In the genomic region with DNA sequence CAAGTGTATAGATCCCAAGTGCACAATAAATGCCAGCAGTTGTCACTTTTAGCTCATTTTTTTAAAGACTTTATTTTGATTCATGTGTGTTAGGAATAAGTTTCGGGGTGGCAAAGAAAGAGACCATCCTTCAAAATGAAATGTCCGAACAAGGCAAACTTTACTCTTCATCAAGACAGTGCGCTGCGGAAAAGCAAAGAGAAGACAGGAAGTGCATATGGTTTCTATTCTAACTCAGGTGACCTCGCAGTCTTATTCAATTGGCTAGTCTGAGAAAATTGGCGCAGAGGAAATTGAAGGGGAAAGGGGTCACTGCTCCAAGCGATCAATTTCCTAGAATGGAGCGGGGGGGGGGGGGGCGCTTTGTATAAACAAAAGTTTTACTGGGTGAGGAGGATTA, we compare ENCODE assay signal across 8 mouse cellular contexts. TPM values are rescaled to one million over a fixed set of nuclear protein-coding genes. Genes with fewer than 3 reads are reported as not detected.
A peak's percentile ranks its signal among the peaks of the same experiment; 100 is the strongest.
DNase-seq lines count a peak whose midpoint lies in the region; ATAC-seq lines count a peak whose summit lies in the region.

No protein-coding gene starts in this region.

- H3K27ac ChIP-seq in lung, embryonic 16.5 days (ENCODE audit: low read length): peak overlapping the region; percentile 84
- peak overlapping the region; percentile 92 for H3K27ac ChIP-seq in embryonic facial prominence, embryonic 10.5 days (replicated peaks)
- peak overlapping the region; percentile 95 for H3K27ac ChIP-seq in limb, embryonic 10.5 days
- no peak overlapping the region for H3K27ac ChIP-seq in neural tube, embryonic 12.5 days

- no peaks in the 10 kb centered on the region for H3K36me3 ChIP-seq in lung, embryonic 16.5 days (ENCODE audit: control insufficient read depth, insufficient read depth, low read length)
- H3K36me3 ChIP-seq in embryonic facial prominence, embryonic 10.5 days (replicated peaks): peaks cover 6% of the 10 kb centered on the region; the same call in 1 of the 2 replicates
- H3K36me3 ChIP-seq in limb, embryonic 10.5 days: peaks cover 4% of the 10 kb centered on the region; the same call in 1 of the 2 replicates
- H3K36me3 ChIP-seq in neural tube, embryonic 12.5 days: no peaks in the 10 kb centered on the region

- H3K9me3 ChIP-seq in lung, embryonic 16.5 days (ENCODE audit: control insufficient read depth, low read length): no peaks in the 10 kb centered on the region; the same call in 1 of the 2 replicates
- H3K9me3 ChIP-seq in embryonic facial prominence, embryonic 10.5 days: 0 out of 2 replicates have a peak, but pooled peaks cover 3% of the 10 kb centered on the region
- no peaks in the 10 kb centered on the region for H3K9me3 ChIP-seq in limb, embryonic 10.5 days (replicated peaks)
- H3K9me3 ChIP-seq in neural tube, embryonic 12.5 days: no peaks in the 10 kb centered on the region

- H3K4me2 ChIP-seq in lung, embryonic 16.5 days (ENCODE audit: low read depth, low read length): peak overlapping the region; percentile 94
- H3K4me2 ChIP-seq in neural tube, embryonic 12.5 days (replicated peaks): peak overlapping the region; percentile 96

- H3K4me1 ChIP-seq in lung, embryonic 16.5 days (replicated peaks; ENCODE audit: control insufficient read depth, insufficient read depth, low read length): peaks cover 19% of the 10 kb centered on the region
- peaks cover 54% of the 10 kb centered on the region for H3K4me1 ChIP-seq in embryonic facial prominence, embryonic 10.5 days
- H3K4me1 ChIP-seq in limb, embryonic 10.5 days: peaks cover 48% of the 10 kb centered on the region
- peaks cover 17% of the 10 kb centered on the region for H3K4me1 ChIP-seq in neural tube, embryonic 12.5 days

- DNase-seq in lung, postnatal 10 days: no peak
- peak; percentile 66 for DNase-seq in embryonic facial prominence, embryonic 10.5 days (ENCODE audit: low spot score)
- DNase-seq in limb, embryonic 10.5 days (ENCODE audit: low spot score): no peak
- DNase-seq in adrenal gland, postnatal 25 days: no peak
- DNase-seq in gastrocnemius, postnatal 4 days (ENCODE audit: low spot score in 2 of 2): no peak
- no peak for DNase-seq in adrenal gland, postnatal 10 days

- ATAC-seq in lung, embryonic 16.5 days (ENCODE audit: low read depth): no peak
- no peak for ATAC-seq in neural tube, embryonic 12.5 days (ENCODE audit: low FRiP score, low read depth)

- H3K4me3 ChIP-seq in lung, embryonic 16.5 days (ENCODE audit: low read length): peak overlapping the region; percentile 92
- H3K4me3 ChIP-seq in embryonic facial prominence, embryonic 10.5 days: peak overlapping the region; percentile 80
- H3K4me3 ChIP-seq in limb, embryonic 10.5 days: peak overlapping the region; percentile 96
- H3K4me3 ChIP-seq in neural tube, embryonic 12.5 days: peak overlapping the region; percentile 82; the same call in 1 of the 2 replicates

- peak overlapping the region; percentile 99 for H3K9ac ChIP-seq in lung, embryonic 16.5 days (ENCODE audit: low read length)
- peak overlapping the region; percentile 87; the same call in 1 of the 2 replicates for H3K9ac ChIP-seq in neural tube, embryonic 12.5 days

- no peaks in the 10 kb centered on the region for H3K27me3 ChIP-seq in lung, embryonic 16.5 days (ENCODE audit: control insufficient read depth, insufficient read depth, low read depth, low read length)
- H3K27me3 ChIP-seq in embryonic facial prominence, embryonic 10.5 days (replicated peaks; ENCODE audit: low read depth, poor library complexity, severe bottlenecking): peaks cover 4% of the 10 kb centered on the region; the same call in 1 of the 2 replicates
- no peaks in the 10 kb centered on the region for H3K27me3 ChIP-seq in limb, embryonic 10.5 days (ENCODE audit: low read depth, poor library complexity, severe bottlenecking)
- H3K27me3 ChIP-seq in neural tube, embryonic 12.5 days (replicated peaks): no peaks in the 10 kb centered on the region

- 17% methylated on average over 9 of the region's 9 CpGs for WGBS in lung, embryonic 16.5 days
- WGBS in embryonic facial prominence, embryonic 10.5 days: 19% methylated on average over 9 of the region's 9 CpGs
- 20% methylated on average over 9 of the region's 9 CpGs for WGBS in limb, embryonic 10.5 days
- 54% methylated on average over 9 of the region's 9 CpGs for WGBS in neural tube, embryonic 12.5 days

RNA-seq across cellular contexts. Expression of a gene that starts 0.6 kb away (rescaled TPM):
- 27.2 and 31.8 TPM in 2 replicates for polyA plus RNA-seq in lung, embryonic 16.5 days (2015; fragmentation: Nextera tagmentation; extraction: Ambion mirVana)
- 30.3 and 30.9 TPM in 2 replicates for polyA plus RNA-seq in embryonic facial prominence, embryonic 10.5 days (2016; fragmentation: Nextera tagmentation; extraction: Ambion mirVana)
- 38.6 and 41.4 TPM in 2 replicates for polyA plus RNA-seq in limb, embryonic 10.5 days (2016; fragmentation: Nextera tagmentation; extraction: Ambion mirVana)
- polyA plus RNA-seq in neural tube, embryonic 12.5 days (2016; fragmentation: Nextera tagmentation; extraction: Ambion mirVana): 30.0 and 32.1 TPM in 2 replicates
- 120 and 146 TPM in 2 replicates for total RNA-seq in adrenal gland, postnatal 25 days (2021)
- 10 to 100 TPM; 56.6 to 60.0 TPM for total RNA-seq in gastrocnemius, postnatal 4 days (2021)
- 100 to 1,000 TPM; 130 to 163 TPM for total RNA-seq in adrenal gland, postnatal 10 days (2021)

RNA-seq across cellular contexts. Expression of a gene that starts 15.4 kb away (rescaled TPM):
- polyA plus RNA-seq in lung, embryonic 16.5 days (2015; fragmentation: Nextera tagmentation; extraction: Ambion mirVana): 150 and 158 TPM in 2 replicates
- polyA plus RNA-seq in embryonic facial prominence, embryonic 10.5 days (2016; fragmentation: Nextera tagmentation; extraction: Ambion mirVana): 286 and 311 TPM in 2 replicates
- 295 and 349 TPM in 2 replicates for polyA plus RNA-seq in limb, embryonic 10.5 days (2016; fragmentation: Nextera tagmentation; extraction: Ambion mirVana)
- polyA plus RNA-seq in neural tube, embryonic 12.5 days (2016; fragmentation: Nextera tagmentation; extraction: Ambion mirVana): 141 and 142 TPM in 2 replicates
- 25.7 and 29.5 TPM in 2 replicates for total RNA-seq in adrenal gland, postnatal 25 days (2021)
- total RNA-seq in gastrocnemius, postnatal 4 days (2021): 10 to 100 TPM; 26.1 to 27.5 TPM
- total RNA-seq in adrenal gland, postnatal 10 days (2021): 10 to 100 TPM; 29.4 to 33.7 TPM

RNA-seq across cellular contexts. Expression of a gene that starts 33.1 kb away (rescaled TPM):
- 1.4 TPM in 2 replicates for polyA plus RNA-seq in lung, embryonic 16.5 days (2015; fragmentation: Nextera tagmentation; extraction: Ambion mirVana)
- 0.36 and 0.41 TPM in 2 replicates for polyA plus RNA-seq in embryonic facial prominence, embryonic 10.5 days (2016; fragmentation: Nextera tagmentation; extraction: Ambion mirVana)
- polyA plus RNA-seq in limb, embryonic 10.5 days (2016; fragmentation: Nextera tagmentation; extraction: Ambion mirVana): 0.64 TPM in 2 replicates
- 0.41 and 0.66 TPM in 2 replicates for polyA plus RNA-seq in neural tube, embryonic 12.5 days (2016; fragmentation: Nextera tagmentation; extraction: Ambion mirVana)
- 0.86 and 2.5 TPM in 2 replicates for total RNA-seq in adrenal gland, postnatal 25 days (2021)
- under 1 TPM; 0.49 to 0.98 TPM for total RNA-seq in gastrocnemius, postnatal 4 days (2021)
- total RNA-seq in adrenal gland, postnatal 10 days (2021): 1 to 10 TPM in 1 of 2 experiments, under 1 TPM in 1; 0.75 to 1.4 TPM

RNA-seq across cellular contexts. Expression of a gene that starts 41.6 kb away (rescaled TPM):
- 77.6 and 78.2 TPM in 2 replicates for polyA plus RNA-seq in lung, embryonic 16.5 days (2015; fragmentation: Nextera tagmentation; extraction: Ambion mirVana)
- 7.8 and 11.5 TPM in 2 replicates for polyA plus RNA-seq in embryonic facial prominence, embryonic 10.5 days (2016; fragmentation: Nextera tagmentation; extraction: Ambion mirVana)
- polyA plus RNA-seq in limb, embryonic 10.5 days (2016; fragmentation: Nextera tagmentation; extraction: Ambion mirVana): 15.6 and 25.8 TPM in 2 replicates
- 14.2 and 15.7 TPM in 2 replicates for polyA plus RNA-seq in neural tube, embryonic 12.5 days (2016; fragmentation: Nextera tagmentation; extraction: Ambion mirVana)
- 28.7 and 40.6 TPM in 2 replicates for total RNA-seq in adrenal gland, postnatal 25 days (2021)
- 10 to 100 TPM; 82.7 to 83.4 TPM for total RNA-seq in gastrocnemius, postnatal 4 days (2021)
- 10 to 100 TPM; 53.8 to 63.0 TPM for total RNA-seq in adrenal gland, postnatal 10 days (2021)

RNA-seq across cellular contexts. Expression of a gene that starts 47.1 kb away (rescaled TPM):
- polyA plus RNA-seq in lung, embryonic 16.5 days (2015; fragmentation: Nextera tagmentation; extraction: Ambion mirVana): 178 and 190 TPM in 2 replicates
- polyA plus RNA-seq in embryonic facial prominence, embryonic 10.5 days (2016; fragmentation: Nextera tagmentation; extraction: Ambion mirVana): 208 and 209 TPM in 2 replicates
- 185 and 206 TPM in 2 replicates for polyA plus RNA-seq in limb, embryonic 10.5 days (2016; fragmentation: Nextera tagmentation; extraction: Ambion mirVana)
- polyA plus RNA-seq in neural tube, embryonic 12.5 days (2016; fragmentation: Nextera tagmentation; extraction: Ambion mirVana): 182 and 186 TPM in 2 replicates
- 42.3 and 48.8 TPM in 2 replicates for total RNA-seq in adrenal gland, postnatal 25 days (2021)
- 10 to 100 TPM; 42.5 to 51.7 TPM for total RNA-seq in gastrocnemius, postnatal 4 days (2021)
- total RNA-seq in adrenal gland, postnatal 10 days (2021): 10 to 100 TPM; 51.4 to 52.5 TPM
